Mouse (Mus musculus) liver, postnatal 0 days (tissue): Measurements from ENCODE around the gene Olfr1174-ps.

Source experiments
- CTCF ChIP-seq: sonication (generic); IDR thresholded peaks from 2 replicates; pipeline ENCODE4 v1.5.1; 2016; ENCODE audit warnings: antibody characterized with exemption, low read depth
- EP300 ChIP-seq: IDR thresholded peaks from 2 replicates; pipeline ENCODE4 v1.6.1; 2016; ENCODE audit warnings: antibody characterized with exemption, low read depth, mild to moderate bottlenecking

GRCm38 (mm10) chr2:88356304-88356703, 41.4 kb upstream of the Olfr1174-ps start:
- peak; percentile 49 for TF ChIP-seq CTCF
- no peak for TF ChIP-seq EP300
